Mouse (Mus musculus) olfactory bulb, adult 2 months (tissue): ENCODE results near the gene Tcte2.

Experiments
- CTCF ChIP-seq: fragments of 200-500 bp; IDR thresholded peaks from 2 replicates; pipeline ENCODE4 v1.5.1; 2012; ENCODE audit warnings: low read depth, mild to moderate bottlenecking, low read length, moderate library complexity; ENCODE audit not compliant: insufficient read depth
- POLR2A ChIP-seq: fragments of 200-500 bp; IDR thresholded peaks from 2 replicates; pipeline ENCODE4 v1.6.1; 2012; ENCODE audit warnings: mild to moderate bottlenecking, low read depth, low read length, moderate library complexity; ENCODE audit not compliant: insufficient read depth

GRCm38 (mm10) chr17:13714128-13714527 is 47.5 kb downstream of the Tcte2 start:
- no peak for TF ChIP-seq POLR2A
- TF ChIP-seq CTCF, result no peak
